Mouse (Mus musculus) ES-Bruce4 (cell line): ENCODE results near the gene Fgfrl1.

Source experiments
- CTCF ChIP-seq: IDR thresholded peaks from one replicate; pipeline ENCODE4 v1.8.1; 2011; ENCODE audit warnings: low read depth, low read length
- EP300 ChIP-seq: IDR thresholded peaks from 2 replicates; pipeline ENCODE4 v1.6.1; 2011; ENCODE audit warnings: low read depth, low read length; ENCODE audit not compliant: insufficient read depth

DNA sequence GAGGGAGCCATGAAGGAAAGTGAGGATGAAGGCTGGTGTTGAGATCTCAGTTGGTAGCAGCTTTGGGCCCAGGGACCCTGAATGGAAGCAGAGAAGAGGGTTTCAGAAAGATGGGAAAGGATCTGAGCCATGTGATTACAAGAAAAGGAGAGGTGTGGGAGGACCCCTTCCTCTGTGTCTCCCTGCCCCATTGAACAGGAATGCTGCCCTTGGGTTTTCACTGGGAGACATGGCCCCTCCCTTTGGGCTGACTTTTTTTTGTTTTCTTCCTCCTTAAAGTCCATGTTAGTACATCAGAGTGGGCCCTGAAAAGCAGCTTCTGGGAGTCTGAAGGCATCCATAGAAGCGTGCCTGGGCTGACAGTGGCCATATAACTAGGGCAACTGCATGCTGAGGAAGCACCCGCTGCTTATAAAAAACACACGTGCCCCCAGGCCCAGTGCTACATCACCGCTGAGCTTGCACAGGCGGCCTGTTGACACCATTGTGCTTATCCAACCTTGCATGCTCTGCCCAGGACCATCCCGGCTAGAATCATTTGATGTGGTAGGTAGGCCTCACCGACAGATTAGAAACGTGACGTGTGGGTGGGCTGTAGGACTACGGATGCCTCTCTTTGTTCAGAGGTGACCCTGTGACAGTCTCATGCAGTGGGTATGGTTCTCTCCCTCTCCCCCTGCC lies 9.3 kb downstream of the Fgfrl1 start:
- TF ChIP-seq EP300 (no peak), CTCF (no peak)
